Mouse (Mus musculus) embryonic facial prominence, embryonic 14.5 days (tissue): ENCODE results near the gene Adcyap1. TPM values are rescaled to one million over a fixed set of nuclear protein-coding genes. Genes with fewer than 3 reads are reported as not detected.

Source experiments
- ATAC-seq: fragments of 200-750 bp; cut with Nextera tagmentation; 2 replicates; pipeline ENCODE4 v1.8.0; 2017; ENCODE audit warnings: low read depth, moderate number of reproducible peaks, moderate TSS enrichment
- DNase-seq: peaks from one replicate; pipeline ENCODE4 v3.0.0-alpha.2; 2015; ENCODE audit warnings: low spot score
- H3K27ac ChIP-seq: fragments of 300-500 bp; sonication (generic); replicated peaks from 2 replicates; pipeline ENCODE4 v1.5.1; 2014; ENCODE audit warnings: low read depth, mild to moderate bottlenecking, low read length, moderate library complexity
- H3K27me3 ChIP-seq: fragments of 300-500 bp; sonication (generic); replicated peaks from 2 replicates; pipeline ENCODE4 v1.6.1; 2014; ENCODE audit warnings: low read length; ENCODE audit not compliant: control insufficient read depth, insufficient read depth
- H3K36me3 ChIP-seq: fragments of 300-500 bp; sonication (generic); 2 replicates; pipeline ENCODE4 v1.6.1; 2014; ENCODE audit warnings: low read length, mixed read lengths; ENCODE audit not compliant: control insufficient read depth, insufficient read depth
- H3K4me1 ChIP-seq: fragments of 300-500 bp; sonication (generic); 2 replicates; pipeline ENCODE4 v1.6.1; 2014; ENCODE audit warnings: antibody characterized with exemption, low read length; ENCODE audit not compliant: control insufficient read depth, insufficient read depth
- H3K4me2 ChIP-seq: fragments of 300-500 bp; sonication (generic); 2 replicates; pipeline ENCODE4 v1.6.1; 2014; ENCODE audit warnings: low read depth, mild to moderate bottlenecking, low read length, moderate library complexity, mixed read lengths
- H3K4me3 ChIP-seq: fragments of 300-500 bp; sonication (generic); 2 replicates; pipeline ENCODE4 v1.5.1; 2014; ENCODE audit warnings: low read depth, mild to moderate bottlenecking, low read length
- H3K9ac ChIP-seq: fragments of 300-500 bp; sonication (generic); 2 replicates; pipeline ENCODE4 v1.6.1; 2014; ENCODE audit warnings: low read depth, mild to moderate bottlenecking, low read length, moderate library complexity, mixed read lengths
- H3K9me3 ChIP-seq: fragments of 300-500 bp; sonication (generic); 2 replicates; pipeline ENCODE4 v1.6.1; 2016; ENCODE audit warnings: low read length; ENCODE audit not compliant: control insufficient read depth
- WGBS: fragments of 180-500 bp; shearing (Covaris S2); extraction: QIAGEN DNeasy Blood & Tissue Kit; methylation state at CpG from one replicate; pipeline ENCODE4 v1.1.7; 2014; 5-methylcytosine and 5-hydroxymethylcytosine counted together
- polyA plus RNA-seq: library from polyadenylated mRNA; unstranded; fragments of >200 nt; fragmentation: Nextera tagmentation; extraction: Ambion mirVana; gene quantifications from 2 replicates; pipeline ENCODE4 v1.2.1, GENCODE M21; 2014

Adcyap1 gene
- polyA plus RNA-seq = 3.8 and 4.8 TPM in 2 replicates

DNA sequence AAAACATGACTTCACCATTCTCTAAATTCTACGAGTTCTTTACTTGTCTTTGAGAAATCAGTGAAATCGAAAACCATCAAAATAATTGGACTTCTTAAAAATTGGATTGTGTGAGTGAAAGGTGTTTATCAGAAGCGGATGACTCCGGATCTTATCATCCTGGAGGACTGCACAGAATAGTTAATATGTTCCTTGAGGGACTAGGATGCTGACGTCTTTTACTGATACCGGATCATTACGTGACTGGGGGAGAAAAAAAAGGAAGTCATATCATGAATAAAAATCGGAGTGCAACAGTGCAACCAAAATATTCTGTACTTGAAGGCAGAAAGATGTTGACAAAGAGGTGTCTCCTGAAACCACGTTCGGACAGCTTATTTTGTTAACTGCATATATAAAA lies at the start of gene Adcyap1:
Gene Adcyap1 (plus strand): TSS at position 301 of the 400 bp plus-strand sequence.
- Histone ChIP-seq H3K27ac (no peak within 1 kb of the TSS), H3K4me1 (peaks cover 24% of the 10 kb centered on the region), H3K4me3 (no peak within 1 kb of the TSS), H3K36me3 (no peaks in the 10 kb centered on the region), H3K9me3 (no peaks in the 10 kb centered on the region), H3K4me2 (peak within 1 kb of the TSS; percentile 18; the same call in 1 of the 2 replicates), H3K9ac (no peak within 1 kb of the TSS), H3K27me3 (peaks cover 66% of the 10 kb centered on the region)
- ATAC-seq (no peak), DNase-seq (no peak)
- 26% methylated on average over 10 of the region's 10 CpGs for WGBS

DNA sequence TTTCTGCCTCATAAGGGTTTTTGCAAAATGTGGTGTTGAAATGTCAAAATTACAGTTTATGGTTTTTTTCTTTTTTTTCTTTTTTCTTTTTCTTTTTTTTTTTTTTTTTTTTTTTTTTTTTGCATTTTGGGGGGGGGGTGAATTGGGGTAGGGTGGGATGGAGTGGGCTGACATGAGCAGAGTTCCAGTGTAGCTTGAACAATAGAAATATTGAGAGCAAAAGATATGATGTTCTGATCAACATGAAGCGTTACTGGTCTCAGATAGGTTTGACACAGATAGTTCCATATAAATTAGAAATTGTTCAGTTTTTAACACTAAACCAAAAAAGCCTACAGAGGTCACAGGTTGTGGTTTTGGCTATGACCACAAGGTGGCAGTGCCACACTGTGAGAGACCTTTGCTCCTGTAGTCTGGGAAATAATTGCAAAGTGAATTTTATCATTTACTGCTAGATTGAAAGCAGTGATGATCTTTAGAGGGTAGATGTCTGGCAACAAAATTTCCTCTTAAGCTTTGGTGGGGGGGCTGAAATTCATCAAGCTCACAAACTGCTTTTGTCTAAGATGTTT lies 40.5 kb upstream of the Adcyap1 start:
- no peaks in the 10 kb centered on the region for H3K36me3 ChIP-seq
- no peak overlapping the region for H3K4me3 ChIP-seq
- no peak overlapping the region for H3K9ac ChIP-seq
- H3K27ac ChIP-seq = no peak overlapping the region
- 41% methylated on average over 1 of the region's 1 CpGs for WGBS
- no peaks in the 10 kb centered on the region for H3K27me3 ChIP-seq
- H3K9me3 ChIP-seq = no peaks in the 10 kb centered on the region
- H3K4me2 ChIP-seq = no peak overlapping the region
- H3K4me1 ChIP-seq = no peaks in the 10 kb centered on the region
- DNase-seq (peak; percentile 61), ATAC-seq (0 out of 2 replicates have a peak, but pooled peaks have one; percentile 30)

DNA sequence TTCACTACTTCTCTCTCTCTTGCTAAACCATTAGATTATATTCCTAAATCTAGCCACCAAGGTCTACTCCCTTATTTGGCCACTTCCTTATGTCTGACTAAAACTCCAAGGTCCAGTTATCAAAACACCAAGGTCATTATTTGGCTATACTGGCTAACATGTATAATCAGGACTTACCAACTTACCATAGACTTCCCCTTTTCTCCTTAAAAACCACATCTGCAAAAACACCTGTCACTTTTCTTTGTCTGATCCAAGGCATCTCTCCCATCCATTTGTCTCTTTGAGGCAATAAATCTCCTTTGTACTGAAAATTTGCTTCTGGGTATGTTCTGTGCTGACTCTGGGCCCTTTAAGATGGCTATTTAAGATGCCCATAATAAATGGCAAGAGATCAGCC lies 29.2 kb upstream of the Adcyap1 start:
- Histone ChIP-seq H3K4me3 (no peak overlapping the region), H3K9ac (no peak overlapping the region), H3K36me3 (no peaks in the 10 kb centered on the region), H3K4me1 (no peaks in the 10 kb centered on the region), H3K27me3 (no peaks in the 10 kb centered on the region), H3K9me3 (no peaks in the 10 kb centered on the region), H3K27ac (no peak overlapping the region), H3K4me2 (no peak overlapping the region)
- ATAC-seq (no peak), DNase-seq (no peak)

DNA sequence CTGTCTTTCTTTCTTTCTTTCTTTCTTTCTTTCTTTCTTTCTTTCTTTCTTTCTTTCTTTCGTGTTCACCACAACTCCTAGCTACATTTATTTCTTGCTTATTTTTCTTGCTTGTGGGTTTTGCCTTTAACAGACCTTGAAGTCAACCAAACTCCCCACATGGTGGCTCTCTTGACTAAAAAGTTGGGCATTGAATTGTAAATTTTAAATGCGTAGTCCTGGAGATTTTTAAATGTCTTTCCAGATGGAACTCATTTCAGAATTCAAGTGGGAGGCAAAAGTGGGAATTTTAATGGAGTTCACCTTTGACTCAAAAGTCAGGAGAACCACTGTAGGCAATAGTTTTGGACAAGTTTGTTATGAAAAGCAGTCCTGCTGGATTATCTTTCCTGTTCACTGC lies 2.0 kb upstream of the Adcyap1 start:
- WGBS = 40% methylated on average over 2 of the region's 2 CpGs

DNA sequence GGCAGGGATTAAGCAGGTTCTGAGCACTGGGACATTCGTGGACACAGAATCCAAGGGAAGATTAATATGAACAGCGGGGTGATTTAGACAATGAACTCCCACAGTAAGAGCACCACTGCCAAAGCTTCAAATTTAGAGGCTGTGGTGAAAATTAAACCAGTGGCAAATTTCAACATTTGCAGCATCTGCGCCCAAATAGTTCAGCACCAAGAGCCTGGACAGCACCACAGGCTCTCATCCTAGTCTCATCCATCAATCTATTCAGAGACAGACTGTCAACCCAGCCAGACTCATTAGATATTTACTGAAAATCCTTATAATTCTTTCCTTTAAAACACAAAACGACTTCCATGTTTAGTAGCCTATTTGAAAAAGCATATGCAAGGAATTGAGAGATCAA lies 604 bp upstream of the Adcyap1 start:
- ATAC-seq = no peak
- H3K4me1 ChIP-seq = peaks cover 19% of the 10 kb centered on the region
- 11% methylated on average over 4 of the region's 4 CpGs for WGBS

More for the DNA sequence above, 2.0 kb upstream of the Adcyap1 start:
- H3K9me3 ChIP-seq = no peaks in the 10 kb centered on the region
- ATAC-seq = no peak
- no peaks in the 10 kb centered on the region for H3K36me3 ChIP-seq
- peaks cover 48% of the 10 kb centered on the region for H3K27me3 ChIP-seq
- H3K27ac ChIP-seq = no peak overlapping the region
- DNase-seq = peak; percentile 29
- peaks cover 7% of the 10 kb centered on the region; the same call in 1 of the 2 replicates for H3K4me1 ChIP-seq
- no peak overlapping the region for H3K9ac ChIP-seq
- no peak overlapping the region for H3K4me2 ChIP-seq
- H3K4me3 ChIP-seq = no peak overlapping the region

DNA sequence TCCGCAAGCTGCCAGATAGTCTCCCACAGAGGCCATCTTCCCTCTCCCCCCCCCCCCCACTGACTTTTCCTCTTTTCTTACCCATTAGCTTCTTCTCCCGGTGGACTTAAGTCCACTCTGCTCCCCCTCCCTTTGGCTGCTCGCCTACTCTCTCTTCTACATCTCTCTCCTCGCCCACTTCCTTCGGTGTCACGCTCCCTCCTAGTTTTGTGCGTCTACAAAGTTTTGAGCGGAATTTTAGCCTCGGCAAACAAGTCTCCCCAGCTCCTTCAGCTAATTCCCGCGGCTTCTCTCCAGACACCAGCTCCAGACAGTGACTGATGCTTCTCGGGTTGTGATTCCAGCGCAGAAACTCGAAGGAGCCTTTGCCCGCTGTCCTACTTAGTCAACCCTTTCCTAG lies 401 bp downstream of the Adcyap1 start:
- no peak for DNase-seq

More for the DNA sequence above, 604 bp upstream of the Adcyap1 start:
- H3K9me3 ChIP-seq = no peaks in the 10 kb centered on the region
- DNase-seq = peak; percentile 29
- no peak overlapping the region for H3K27ac ChIP-seq
- no peak overlapping the region for H3K9ac ChIP-seq
- H3K36me3 ChIP-seq = no peaks in the 10 kb centered on the region
- no peak overlapping the region for H3K4me3 ChIP-seq
- peaks cover 61% of the 10 kb centered on the region for H3K27me3 ChIP-seq
- no peak overlapping the region for H3K4me2 ChIP-seq

DNA sequence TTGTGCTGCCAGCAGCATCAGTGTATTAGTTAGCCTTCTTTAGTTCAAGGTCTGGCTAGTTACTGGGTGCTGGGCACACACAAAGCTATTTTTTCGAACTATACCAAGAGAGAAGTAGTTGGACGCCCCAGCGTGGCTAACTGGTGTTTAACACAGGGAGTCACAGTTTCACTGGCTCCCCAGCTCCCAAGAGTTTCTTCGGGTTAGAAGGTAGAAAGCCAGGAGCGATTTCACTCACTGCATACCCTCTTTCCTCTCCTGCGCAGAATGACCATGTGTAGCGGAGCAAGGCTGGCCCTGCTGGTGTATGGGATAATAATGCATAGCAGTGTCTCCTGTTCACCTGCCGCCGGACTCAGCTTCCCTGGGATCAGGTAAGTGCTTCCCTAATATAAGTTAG lies 930 bp downstream of the Adcyap1 start:
- no peak overlapping the region for H3K4me3 ChIP-seq
- no peaks in the 10 kb centered on the region for H3K36me3 ChIP-seq
- peaks cover 74% of the 10 kb centered on the region for H3K27me3 ChIP-seq
- DNase-seq (no peak), ATAC-seq (no peak)
- 3% methylated on average over 9 of the region's 9 CpGs for WGBS
- H3K4me1 ChIP-seq = peaks cover 24% of the 10 kb centered on the region
- no peak overlapping the region for H3K4me2 ChIP-seq
- no peak overlapping the region for H3K9ac ChIP-seq
- no peak overlapping the region for H3K27ac ChIP-seq
- H3K9me3 ChIP-seq = no peaks in the 10 kb centered on the region

More for the DNA sequence above, 401 bp downstream of the Adcyap1 start:
- no peak for ATAC-seq
- Histone ChIP-seq H3K4me3 (no peak overlapping the region), H3K36me3 (no peaks in the 10 kb centered on the region), H3K9me3 (no peaks in the 10 kb centered on the region), H3K4me1 (peaks cover 24% of the 10 kb centered on the region), H3K27me3 (peaks cover 70% of the 10 kb centered on the region), H3K27ac (no peak overlapping the region), H3K9ac (no peak overlapping the region), H3K4me2 (peak overlapping the region; percentile 18; the same call in 1 of the 2 replicates)
- 2% methylated on average over 15 of the region's 15 CpGs for WGBS

DNA sequence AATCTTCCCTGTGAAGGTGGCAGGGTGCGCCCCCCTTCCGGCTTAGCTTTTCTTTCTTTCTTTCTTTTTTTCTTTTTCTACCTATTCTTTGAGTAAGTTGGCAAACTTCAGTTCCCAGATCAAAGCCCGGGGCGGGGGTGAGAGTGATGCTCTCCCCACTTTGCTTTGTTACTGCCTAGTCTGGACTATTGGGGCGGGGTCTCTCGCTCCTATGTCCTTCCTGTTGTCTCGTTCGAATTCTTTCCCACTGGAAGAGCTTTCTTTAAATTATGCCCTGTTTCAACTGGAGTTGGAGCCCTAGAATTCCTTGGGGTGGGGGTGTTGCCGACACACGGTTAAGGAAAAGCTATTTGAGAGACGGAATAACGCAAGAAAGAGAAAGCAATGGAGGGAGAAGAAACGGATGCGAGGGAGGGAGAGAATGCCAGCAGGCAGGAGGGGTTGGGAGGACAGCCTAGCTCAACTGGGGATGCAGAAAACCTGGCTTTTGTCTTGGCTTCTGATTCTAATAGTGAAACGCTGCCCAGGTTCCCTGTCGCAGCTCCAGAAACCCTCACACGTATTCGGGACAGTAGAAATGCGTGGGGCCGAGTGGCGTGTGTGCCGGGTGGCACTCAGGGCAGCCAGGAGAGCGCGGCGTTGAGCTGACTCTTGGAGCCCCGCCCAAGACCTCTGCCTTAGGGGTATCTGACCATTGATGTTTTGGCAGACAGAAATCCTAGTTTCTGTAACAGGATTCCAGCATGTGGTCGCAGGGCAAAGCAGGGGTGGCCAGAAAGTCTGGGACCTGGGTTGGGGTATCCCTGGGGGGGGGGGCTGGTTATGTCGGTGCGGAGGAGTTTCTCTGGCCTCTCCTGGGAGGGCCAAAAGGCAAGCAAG lies 1.8 kb downstream of the Adcyap1 start:
- ATAC-seq (no peak), DNase-seq (no peak)
- H3K36me3 ChIP-seq = no peaks in the 10 kb centered on the region
- H3K27me3 ChIP-seq = peaks cover 81% of the 10 kb centered on the region
- 1% methylated on average over 22 of the region's 29 CpGs for WGBS
- peaks cover 24% of the 10 kb centered on the region for H3K4me1 ChIP-seq
- peak overlapping the region; percentile 59 for H3K4me2 ChIP-seq
- no peak overlapping the region; the same call in 1 of the 2 replicates for H3K9ac ChIP-seq
- H3K4me3 ChIP-seq = peak overlapping the region; percentile 35
- no peak overlapping the region for H3K27ac ChIP-seq
- H3K9me3 ChIP-seq = no peaks in the 10 kb centered on the region
